Mouse (Mus musculus): ENCODE data around the gene Drg2.
"Not testable (repeated sequence)": the region's sequence is repeated elsewhere in the genome, so short reads cannot be mapped to it uniquely, and the experiment has no call there.

The Drg2 gene

DNA sequence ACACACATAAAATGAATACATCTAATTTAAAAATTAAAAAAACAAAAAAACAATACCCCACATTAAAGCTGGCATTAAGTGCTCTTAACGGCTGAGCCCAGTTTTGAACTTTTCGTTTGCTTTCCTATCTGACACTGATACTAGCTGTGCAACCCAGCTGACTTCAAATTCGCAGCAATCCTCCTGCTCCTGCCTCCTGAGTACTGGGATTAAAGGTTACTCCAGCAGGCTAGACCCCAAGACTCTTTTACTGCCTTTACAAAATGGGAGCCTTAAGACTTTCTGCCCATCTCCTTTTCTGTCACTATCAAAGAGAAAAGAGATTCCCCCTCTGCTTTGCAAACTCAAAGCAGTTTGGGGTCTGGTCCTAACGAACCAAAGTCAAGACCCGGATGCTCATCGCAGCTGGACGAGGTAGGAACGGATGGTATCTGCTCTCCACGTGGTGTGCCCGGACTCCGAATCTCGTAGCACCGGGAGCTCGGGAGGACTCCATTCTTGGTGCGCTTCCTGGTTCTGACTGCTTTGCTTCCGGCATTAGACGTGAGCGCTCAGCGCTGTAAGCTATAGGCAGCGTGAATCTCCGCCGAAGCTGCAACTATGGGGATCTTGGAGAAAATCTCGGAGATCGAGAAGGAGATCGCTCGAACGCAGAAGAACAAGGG is at the start of gene Drg2:
Gene Drg2 (plus strand): TSS at position 512 of the 665 bp plus-strand sequence.
- peak; percentile 85 to 94 for DNase-seq (ENCODE audit: low spot score in 2 of 2)

DNA sequence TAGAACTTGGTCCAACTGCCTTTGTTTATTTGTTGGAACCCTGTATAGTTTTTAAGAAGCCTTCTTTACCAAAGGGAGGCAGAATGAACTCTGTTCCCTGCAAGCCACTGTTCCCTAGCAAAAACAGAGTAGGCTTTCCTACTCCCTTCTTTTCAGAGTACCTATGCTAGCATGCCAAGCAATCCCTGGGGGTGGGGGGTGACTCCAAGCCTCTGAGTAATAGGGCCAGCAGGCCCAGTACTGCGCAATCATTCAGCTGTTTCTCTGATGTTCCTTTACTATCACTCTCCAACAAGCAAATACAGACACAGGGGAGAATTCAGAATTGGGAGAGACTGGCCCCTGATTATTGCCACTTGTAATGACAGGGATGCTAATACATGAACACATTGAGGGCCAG is 47.8 kb upstream of the Drg2 start:
- DNase-seq (ENCODE audit: low spot score in 2 of 2), result no peak

DNA sequence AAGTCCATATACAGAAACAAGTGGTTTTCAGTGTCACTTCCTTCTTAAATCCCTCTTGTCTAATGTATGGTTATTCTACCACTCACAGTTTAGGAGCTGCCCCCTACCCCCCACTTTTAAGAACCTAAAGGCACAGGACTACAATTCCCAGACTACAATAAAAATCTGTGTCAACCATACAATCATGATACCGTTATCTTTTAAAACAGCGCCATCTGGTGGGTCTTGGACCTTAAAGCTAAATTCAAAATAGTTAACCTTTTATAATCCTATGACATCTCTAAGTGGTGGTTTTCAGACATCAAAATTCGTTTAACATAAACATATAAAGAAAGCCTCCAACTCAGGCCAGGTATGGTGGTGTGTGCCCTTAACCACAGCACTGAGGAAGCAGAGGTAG is 42.2 kb upstream of the Drg2 start:
- DNase-seq (ENCODE audit: low spot score in 2 of 2), result peak in 1 of 2 experiments; percentile 65

DNA sequence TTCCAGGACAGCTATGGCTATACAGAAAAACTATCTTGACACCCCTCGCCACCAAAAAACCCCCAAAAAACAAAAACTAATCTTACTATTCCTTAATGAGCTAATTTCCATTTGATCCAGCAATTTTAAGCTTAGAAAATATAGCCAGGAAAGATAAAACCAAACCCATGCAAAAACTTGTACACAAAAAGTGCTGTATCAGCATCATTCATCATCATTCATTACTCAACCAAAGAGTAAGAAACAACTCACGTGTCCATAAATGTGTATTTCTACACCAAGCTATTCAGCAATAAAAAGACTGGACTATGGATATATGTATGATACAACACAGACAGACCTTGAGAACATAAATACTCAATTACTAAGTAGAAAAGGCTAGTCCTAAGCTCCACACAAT is 41.5 kb upstream of the Drg2 start:
- no peak for DNase-seq (ENCODE audit: low spot score in 2 of 2)

DNA sequence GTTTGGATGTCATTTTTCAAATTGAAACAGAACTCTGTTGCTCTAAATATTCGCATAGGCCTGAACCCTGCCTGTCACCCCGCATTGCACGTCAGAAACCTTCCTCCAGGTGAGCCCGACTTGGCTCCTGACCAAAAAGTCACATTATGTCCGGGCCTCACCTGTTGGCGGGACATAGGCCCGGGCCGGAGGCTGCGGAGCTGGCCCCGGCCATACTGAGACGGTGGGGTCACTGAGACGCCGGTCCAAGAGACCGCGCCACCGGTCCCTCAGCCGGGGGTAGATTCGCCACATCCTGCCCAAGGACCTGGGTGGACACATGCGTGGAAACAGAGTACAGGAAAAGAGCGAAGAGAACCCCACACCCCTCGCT is 37.8 kb upstream of the Drg2 start:
- peak in 1 of 2 experiments; percentile 30 for DNase-seq (ENCODE audit: low spot score in 2 of 2)

DNA sequence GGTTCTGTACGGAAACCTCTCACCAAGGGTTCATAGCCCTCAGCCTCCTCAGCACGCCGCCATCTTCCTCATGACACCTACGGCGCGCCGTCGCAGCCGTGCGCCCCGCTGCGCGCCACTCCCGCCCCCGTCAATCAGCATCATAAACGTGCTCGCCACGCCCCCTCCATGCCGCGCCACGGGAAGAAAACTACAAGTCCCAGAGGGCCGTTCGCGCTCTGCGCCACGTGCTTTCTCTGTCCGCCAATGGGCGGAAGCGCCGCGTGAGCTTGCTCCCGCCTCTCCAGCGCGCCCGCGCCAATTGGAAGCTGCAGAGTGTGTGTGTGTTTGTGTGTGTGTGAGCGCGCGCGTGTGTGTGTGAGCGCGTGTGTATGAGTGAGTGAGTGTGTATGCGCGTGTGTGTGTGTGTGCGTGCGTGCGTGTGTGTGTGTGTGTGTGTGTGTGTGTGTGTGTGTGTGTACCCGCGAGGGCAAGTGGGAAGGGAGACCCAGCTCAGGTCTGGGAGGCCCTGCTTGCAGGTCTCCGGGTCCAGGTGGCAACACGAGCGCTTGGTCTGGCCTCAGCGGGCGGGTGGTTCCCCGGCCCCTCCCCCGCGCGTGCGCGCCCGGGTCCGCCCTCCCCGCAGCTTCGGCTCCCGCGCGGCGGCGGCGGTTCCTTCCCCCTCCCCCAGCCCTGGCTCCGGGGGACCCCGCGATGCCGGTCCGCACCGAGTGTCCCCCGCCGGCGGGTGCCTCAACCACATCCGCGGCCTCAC is 37.3 kb upstream of the Drg2 start, which contains the start of gene Gid4:
Gene Gid4 (plus strand): TSS at position 183 of the 754 bp plus-strand sequence.
- DNase-seq (ENCODE audit: low spot score in 2 of 2), result peak; percentile 98 to 99

DNA sequence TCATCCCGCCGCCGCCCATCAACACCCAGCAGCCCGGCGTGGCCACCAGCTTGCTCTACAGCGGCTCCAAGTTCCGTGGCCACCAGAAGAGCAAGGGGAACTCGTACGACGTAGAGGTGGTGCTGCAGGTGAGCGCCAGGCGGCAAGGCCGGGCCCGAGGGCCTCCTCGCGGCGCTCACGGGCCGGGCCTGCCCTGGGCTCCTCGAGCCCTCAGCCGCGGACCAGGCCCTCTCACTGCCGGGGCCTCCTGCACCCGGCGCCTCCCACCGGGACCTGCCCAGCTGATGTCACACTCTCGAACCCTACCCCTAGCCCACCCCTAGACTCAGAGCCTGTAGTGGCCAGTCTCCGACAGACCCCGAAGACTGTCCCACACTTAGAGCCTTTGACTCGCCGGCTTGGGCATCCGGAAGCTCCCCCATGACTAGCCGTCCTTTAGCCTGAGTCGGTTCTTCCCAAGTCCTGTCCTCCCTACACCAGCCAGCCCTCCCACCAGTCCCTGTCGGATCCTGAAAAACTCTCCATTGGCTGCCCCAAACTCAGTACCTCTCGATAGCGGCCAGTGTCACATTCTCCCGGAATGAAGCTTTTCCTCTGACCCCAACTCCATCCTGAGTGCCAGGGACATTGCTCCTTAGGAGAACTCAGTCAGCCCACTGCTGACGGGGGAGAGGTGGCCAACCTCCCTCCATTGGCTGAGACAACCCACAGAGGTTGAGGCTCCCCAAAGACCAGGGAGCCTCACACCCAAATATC is 36.5 kb upstream of the Drg2 start, which contains the start of gene Atpaf2:
Gene Atpaf2 (minus strand): TSS at position 741 of the 756 bp plus-strand sequence.
- peak in 1 of 2 experiments; percentile 26 for DNase-seq (ENCODE audit: low spot score in 2 of 2)

DNA sequence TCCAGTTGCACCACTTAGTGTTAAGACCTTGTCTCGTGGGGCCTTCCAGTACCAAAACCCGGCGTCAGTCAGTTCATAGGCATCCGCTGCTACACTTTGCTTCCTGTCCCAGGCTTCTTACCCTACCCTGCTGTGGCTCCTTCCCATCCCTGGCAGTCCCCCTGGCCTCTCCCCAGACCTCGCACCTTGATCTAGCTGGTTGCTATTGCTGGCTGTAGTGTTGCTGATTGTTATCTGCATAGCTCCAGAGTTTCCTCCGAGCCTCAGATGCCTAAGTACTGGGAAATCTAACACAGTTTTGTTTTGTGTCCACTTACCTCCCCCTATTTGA is 36.0 kb upstream of the Drg2 start:
- no peak for DNase-seq (ENCODE audit: low spot score in 2 of 2)

DNA sequence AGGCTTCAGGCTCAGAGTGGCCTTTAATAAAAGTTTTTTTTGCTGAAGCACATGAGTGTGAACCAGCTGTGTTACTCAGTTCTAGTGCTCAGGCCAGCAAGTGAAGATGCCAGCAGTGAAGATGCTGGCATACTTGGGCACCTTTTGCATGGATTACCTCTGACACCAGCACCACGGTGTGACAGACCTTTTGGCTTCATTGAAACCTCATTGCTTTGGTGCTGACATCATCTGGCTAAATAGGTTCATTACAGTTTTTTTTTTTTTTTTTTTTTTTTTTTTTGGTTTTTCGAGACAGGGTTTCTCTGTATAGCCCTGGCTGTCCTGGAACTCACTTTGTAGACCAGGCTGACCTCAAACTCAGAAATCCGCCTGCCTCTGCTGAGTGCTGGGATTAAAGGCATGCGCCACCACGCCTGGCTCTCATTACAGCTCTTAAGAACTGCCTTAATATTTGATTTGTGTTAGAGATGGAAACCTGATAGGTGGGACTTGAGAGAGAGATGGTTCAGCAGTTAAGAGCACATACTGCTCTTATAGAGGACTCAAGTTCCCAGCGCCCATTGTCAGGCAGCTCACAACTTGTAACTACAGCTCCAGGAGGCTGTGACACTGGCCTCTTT is 32.2 kb upstream of the Drg2 start:
- no peak for DNase-seq (ENCODE audit: low spot score in 2 of 2)

DNA sequence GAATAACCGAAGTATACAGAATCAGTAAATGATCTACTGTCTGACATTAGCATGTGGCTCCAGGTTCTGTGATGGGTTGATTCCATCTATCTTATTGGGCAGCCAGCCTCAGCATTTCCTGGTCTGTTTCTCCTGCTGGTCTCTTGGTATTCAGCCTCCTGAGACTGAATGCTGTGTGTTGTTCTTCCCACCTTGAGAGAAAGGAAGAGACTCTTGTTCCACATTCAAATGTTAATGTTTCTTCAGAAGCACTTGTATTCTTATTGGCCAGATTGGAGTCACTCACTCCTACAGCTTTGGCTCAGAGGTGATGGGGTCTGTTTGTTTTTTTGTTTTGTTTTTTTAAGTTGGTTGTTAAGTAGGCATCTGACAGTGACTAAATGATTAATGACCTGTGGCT is 31.4 kb upstream of the Drg2 start:
- no peak for DNase-seq (ENCODE audit: low spot score in 2 of 2)

DNA sequence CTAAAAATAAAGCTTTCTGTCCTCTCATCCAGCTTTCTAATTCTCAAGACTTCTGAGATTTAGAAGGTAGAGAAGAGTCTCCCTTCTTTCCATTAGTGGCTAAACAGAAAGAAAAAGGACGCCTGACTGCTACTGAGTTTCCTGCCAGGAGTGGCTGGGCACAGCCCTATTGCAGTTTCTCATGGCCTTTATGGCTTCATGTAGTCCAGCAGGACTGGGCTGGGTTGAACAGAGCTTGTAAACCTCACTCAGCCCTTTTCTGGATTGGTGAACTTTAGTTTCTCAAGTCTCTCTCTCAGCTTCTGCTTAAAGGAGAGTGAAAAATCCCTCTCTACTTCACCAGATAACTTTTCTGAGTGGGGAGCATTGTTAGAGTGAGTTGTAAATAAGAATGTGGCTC is 28.0 kb upstream of the Drg2 start:
- DNase-seq (ENCODE audit: low spot score in 2 of 2), result no peak

DNA sequence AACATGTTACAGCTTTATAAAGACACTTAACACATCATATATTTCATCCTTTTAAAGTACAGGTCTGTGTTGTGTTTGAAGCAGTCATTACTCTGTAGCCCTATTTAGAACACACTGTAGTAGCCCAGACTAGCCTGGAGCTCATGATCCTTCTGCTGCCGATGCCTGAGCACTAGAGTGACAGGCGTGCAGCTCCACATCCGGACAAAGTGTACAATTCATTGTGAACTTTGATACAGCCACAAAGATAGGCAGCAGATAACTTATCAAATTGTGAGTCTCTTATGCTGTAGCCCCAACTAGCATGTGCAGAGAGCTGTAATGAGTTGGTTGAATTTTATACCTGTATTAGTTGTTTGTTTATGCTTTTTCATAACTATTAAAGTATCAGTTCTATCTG is 26.8 kb upstream of the Drg2 start:
- no peak for DNase-seq (ENCODE audit: low spot score in 2 of 2)

DNA sequence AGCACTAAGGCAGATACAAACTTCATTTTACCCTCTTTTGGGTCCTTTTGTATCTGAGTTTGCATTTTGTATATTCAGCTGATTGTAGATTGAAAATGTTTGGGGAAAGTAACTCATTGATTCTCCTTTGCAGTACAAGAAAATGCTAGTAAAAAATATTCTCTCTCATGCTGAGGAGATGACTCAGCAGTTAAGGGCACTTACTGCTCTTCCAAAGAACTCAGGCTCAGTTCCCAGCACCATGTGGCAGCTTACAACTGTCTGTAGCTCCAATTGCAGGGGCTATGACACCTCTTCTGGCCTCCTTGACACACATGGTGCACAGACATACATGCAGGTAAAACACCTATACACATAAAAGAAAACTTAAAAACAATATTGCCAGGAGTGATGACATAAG is 20.9 kb upstream of the Drg2 start:
- DNase-seq (ENCODE audit: low spot score in 2 of 2), result no peak

DNA sequence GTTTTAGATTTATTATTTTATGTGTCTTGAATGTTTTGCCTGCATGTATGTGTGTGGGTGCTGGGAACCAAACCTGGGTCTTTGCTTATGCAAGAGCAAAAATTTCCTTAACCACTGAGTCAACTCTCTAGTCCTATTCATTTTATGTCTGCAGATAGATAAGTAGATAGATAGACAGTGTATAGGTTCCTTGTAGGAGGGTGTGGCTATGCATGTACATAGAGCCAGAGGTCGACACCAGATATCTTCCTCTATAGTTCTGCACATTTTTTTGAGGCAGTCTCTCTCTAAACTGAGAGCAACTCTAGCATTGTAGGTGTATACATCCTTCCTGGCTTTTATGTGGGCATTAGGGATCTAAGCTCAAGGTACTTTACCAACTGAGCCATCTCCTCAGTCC is 19.3 kb upstream of the Drg2 start:
- DNase-seq (ENCODE audit: low spot score in 2 of 2), result no peak

DNA sequence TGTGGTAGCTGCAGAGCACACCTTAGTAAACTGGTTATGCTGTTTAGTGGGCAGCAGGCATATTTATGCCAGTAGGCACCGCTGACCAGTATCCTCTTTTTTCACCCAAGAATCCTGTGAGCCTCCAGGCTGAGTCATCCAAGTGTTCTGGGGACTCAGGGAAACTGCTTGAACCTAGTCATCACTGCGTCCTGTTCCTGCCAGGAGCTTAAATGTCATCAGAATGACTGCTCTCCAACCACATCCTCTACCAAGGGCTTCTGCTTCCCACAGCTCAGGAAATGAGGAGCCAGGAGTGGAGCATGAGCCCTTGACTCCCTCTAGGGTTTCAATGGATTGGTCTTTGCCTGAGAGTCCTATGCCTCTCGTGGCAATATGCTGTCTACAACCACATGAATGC is 17.8 kb upstream of the Drg2 start:
- no peak for DNase-seq (ENCODE audit: low spot score in 2 of 2)

DNA sequence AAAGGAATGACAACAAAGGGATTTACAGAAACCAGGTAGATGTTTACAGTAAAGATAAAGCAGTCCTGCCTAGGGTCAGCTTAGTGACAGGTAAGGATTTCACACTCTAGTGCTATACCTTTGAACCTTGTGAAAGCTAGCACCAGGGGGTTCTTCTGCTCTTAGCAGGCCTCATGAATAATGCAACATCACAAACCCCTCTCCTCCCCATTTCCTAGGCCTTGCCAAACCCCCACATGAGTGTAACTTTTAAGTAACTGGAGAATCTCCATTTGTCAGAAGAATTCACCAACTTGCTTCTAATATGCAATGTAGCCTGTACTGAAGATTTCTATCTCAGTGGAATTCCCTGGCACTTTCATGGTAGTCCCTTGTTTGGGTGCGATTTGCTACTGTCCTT is 14.8 kb upstream of the Drg2 start:
- not testable (repeated sequence) for DNase-seq (ENCODE audit: low spot score in 2 of 2)

DNA sequence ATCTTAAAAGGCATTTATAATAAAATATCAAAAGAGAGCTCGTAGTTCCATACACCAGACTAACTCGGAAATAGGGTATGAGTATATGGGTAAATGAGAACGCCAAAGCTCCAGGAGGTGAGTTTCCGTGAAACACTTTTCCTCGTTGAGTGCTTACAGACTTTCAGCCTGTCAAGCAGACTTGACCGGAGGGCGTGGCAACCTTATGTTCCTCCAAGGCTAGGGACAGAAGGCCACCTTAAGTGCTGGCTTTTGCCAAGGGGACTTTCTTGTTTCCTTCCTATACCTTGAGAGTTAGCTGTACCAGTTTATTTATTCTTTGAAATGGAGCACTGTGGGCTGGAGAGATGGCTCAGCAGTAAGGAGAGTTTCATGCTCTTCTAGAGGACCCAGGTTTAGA is 14.2 kb upstream of the Drg2 start:
- no peak for DNase-seq (ENCODE audit: low spot score in 2 of 2)

DNA sequence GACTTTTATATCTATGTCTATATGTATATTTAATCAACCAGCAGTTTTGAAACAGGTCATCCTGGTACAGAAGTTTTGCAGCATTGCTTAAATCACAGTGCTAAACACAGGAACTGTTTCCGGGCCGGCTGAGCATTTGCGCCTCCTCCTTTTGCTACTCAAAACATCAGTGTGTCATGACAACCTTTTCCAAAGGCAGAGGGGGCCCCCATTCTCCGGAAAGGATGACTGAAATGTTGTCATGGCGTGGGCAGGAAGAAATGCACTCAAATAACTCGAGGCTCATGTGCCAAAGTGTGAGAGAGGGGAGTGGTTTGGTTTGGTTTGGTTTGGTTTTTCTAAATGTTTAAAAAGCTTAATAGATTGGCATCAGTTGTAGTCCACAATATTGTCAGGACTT is 11.5 kb upstream of the Drg2 start:
- no peak for DNase-seq (ENCODE audit: low spot score in 2 of 2)

DNA sequence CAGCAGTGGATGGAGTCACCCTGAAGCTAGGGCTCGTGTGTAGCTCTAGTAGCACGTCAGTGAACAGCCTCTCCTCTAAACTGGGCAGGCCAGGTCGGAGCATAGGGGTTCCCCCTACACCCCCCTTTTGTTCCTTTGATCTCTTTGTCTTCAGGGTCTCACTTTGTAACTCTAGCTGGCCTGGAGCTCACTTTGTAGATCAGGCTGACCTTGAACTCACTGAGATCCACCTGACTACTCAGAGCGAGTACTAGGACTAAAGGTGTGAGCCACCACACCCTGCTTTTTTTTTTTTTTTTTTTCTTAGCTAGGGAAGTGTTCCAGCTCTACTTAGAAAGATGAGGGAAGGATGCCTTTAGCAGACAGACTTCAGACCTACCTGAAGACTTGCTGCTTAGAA is 10.4 kb upstream of the Drg2 start:
- no peak for DNase-seq (ENCODE audit: low spot score in 2 of 2)

DNA sequence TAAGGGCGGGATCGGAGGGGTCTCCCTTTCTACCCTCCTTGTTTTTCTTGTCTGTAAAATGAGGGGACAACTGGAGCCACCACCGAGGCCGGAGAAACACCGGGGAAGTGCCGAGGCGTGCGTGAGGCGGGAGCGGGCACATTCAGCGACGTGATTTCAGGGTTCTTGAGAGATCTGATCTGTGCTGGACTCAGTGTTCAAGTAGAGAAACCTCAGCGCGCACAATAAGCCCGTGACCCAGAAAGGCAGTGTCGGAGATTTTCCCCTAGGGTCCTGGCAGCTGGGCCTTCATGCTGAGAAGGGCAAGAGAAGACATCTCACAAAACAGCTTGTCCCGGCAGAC is 325 bp downstream of the Drg2 start:
- DNase-seq (ENCODE audit: low spot score in 2 of 2), result no peak

DNA sequence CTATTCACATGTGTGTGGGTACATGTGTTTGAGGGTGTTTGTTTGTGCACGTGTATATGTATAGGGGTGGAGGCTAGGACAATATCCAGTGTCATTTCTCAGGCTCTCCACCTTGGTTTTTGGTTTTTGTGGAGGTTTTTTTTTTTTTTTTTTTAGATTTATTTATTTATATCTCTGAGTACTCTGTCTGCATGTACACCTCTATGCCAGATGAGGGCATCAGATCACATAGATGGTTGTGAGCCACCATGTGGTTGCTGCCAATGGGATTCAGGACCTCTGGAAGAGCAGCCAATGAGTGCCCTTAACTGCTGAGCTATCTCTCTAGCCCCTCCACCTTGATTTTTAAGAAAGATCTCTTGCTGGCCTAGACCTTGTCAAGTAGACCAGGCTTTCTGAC is 3.6 kb downstream of the Drg2 start:
- no peak for DNase-seq (ENCODE audit: low spot score in 2 of 2)

DNA sequence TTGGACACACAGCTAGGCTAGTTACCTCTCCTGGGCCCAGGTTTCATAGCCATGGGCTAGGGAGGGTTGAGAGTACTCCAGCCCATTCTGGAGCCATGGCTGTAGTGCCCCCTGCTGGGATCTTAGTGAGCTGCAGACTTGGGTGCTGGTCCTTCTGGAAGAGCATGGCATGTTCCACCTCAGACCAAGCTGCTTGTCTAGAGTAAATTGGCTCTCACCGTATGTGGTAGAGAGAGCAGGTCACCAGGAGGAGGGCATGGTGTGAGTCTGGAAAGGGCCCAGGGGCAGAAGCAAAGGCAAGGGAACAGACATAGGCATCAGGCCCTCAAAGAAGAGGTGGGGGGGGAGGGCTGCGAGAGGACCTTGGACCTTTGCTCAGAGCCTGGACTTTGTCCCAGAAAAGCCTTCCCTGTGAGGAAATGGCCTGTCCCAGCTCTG is 11.6 kb downstream of the Drg2 start:
- no peak for DNase-seq (ENCODE audit: low spot score in 2 of 2)
